Mouse (Mus musculus): ENCODE measurements around the gene Efnb3.
"Not testable (repeated sequence)": the region's sequence is repeated elsewhere in the genome, so short reads cannot be mapped to it uniquely, and the experiment has no call there.

The Efnb3 gene

DNA sequence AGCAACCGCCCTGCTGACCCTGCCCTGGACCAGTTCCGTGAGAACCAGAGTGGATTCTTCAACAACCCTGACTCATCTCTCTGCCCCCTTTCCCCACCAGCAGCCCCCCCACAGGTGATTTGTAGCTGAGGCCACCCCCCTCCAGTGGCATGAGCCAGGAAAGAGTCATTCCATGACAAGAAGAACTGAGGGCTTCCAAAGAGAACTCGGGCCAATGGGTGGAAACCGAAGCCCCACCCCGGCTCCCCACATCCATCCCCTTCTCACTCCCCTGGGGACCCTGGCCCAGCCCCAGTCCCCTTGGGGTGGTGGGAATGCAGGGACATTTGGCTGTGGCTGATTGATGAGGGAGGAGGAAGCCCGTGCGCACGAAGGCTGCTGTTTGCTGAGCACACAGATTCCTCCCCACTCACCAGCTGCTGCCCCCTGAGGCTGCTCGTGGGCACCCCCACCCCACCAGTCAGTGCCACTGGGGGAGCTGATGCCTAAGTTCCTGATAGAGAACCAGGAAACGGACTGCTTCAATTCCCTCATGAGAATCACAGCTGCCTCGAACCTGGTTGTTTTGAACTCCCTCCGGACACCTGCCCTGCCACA is 10.8 kb downstream of the Efnb3 start, which contains the start of gene Dnah2:
Gene Dnah2 (minus strand): TSS at position 51 of the 597 bp plus-strand sequence.
- no peak for DNase-seq (ENCODE audit: low spot score in 2 of 2)

DNA sequence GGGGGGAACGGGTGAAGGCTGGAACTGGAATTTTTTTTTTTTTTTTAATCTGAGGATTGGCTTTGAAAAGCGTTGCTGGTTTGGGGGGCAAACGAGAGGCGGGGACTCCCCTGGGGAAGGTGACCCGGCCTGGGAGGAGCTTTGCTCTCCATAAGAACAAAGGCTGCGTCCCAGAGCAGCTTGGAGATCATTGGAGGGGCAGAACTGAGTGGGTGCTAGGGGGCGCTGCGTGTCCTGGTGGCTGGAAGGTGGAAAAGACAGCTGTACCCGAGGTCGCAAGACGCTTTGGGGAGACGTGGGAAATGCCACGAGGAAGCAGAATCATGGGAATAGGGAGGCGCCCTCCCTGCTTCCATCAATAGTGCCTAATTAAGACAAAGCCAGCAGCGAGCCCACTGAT is 12.9 kb downstream of the Efnb3 start:
- DNase-seq (ENCODE audit: low spot score in 2 of 2), result no peak

DNA sequence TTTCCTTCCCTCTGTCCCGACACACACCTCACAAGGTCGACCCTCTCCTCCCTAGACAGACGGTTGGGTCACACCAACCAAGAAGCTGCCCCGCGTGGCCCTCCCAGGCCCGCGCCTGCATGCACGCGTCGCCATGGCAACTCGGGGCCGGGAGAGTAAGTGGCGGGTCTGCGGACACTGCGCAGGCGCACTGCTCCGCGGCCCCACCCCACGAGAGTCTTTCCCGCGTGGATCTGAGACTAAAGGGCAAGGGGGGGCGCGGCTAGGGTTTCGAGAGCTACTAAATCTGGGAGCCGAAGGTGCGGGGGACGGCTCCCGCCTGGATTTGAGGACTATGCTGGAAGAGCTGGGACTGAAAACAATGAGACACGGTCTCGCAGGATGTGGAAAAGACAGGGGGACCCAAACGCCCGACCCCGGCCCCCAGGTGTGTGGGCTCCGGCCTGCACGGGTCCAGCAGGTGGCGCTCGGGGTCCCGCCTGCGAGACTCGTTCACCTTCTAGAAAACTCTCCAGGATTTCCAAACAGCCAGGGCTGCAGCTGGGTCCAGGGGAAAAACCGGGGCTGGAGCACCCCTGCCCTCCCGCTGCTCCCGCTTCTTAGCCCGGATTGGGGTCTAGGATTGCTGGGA is 13.5 kb downstream of the Efnb3 start:
- peak; percentile 75 to 80 for DNase-seq (ENCODE audit: low spot score in 2 of 2)

DNA sequence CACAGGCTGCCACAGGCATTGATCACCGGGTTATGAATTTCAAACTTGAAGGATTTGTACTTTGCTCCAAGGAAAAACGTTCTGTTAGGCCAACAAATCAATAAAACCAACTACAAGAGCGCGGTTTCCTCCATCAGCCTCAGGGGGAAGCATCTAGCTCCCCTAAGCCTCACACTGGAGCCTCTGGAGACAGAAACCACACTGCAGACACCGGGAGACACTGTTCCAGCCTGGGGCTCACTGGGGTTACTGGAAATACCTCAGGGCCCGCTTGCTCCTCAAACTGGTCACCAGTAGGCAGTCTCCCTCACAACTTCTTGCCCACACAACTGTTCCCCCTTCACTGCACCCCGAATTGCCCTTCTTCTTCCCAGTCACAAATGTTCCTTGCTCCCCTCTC is 14.0 kb downstream of the Efnb3 start:
- no peak for DNase-seq (ENCODE audit: low spot score in 2 of 2)

DNA sequence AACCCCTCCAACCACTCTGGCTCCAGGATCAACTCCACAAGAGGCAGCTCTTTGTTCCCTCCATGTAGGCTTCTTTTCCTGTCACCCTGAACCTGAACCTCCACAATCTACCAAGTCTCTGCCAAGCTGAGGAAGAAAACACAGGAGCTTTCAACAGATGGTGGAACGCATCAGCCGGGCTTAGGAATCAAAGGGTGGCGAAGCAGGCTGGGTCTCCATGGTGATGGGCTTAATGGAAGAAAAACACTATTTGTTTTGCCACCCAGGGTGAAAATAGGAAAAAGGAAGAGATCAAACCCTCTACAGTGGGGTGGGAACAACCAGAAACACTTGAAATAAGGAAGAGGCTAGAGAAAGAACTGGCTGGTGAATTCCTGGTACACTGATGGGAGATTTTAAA is 16.4 kb downstream of the Efnb3 start:
- DNase-seq (ENCODE audit: low spot score in 2 of 2), result no peak

DNA sequence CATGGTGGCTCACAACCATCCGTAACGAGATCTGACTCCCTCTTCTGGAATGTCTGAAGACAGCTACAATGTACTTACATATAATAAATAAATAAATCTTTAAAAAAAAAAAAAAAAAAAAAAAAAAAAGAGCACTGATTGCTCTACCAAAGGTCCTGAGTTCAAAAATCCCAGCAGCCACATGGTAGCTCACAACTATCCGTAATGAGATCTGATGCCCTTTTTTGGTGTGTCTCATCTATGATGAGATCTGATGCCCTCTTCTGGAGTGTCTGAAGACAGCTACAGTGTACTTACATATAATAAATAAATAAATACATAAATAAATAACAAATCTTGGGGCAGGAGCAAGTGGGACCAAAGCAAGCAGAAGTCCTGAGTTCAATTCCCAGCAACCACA is 18.3 kb downstream of the Efnb3 start:
- not testable (repeated sequence) for DNase-seq (ENCODE audit: low spot score in 2 of 2)

DNA sequence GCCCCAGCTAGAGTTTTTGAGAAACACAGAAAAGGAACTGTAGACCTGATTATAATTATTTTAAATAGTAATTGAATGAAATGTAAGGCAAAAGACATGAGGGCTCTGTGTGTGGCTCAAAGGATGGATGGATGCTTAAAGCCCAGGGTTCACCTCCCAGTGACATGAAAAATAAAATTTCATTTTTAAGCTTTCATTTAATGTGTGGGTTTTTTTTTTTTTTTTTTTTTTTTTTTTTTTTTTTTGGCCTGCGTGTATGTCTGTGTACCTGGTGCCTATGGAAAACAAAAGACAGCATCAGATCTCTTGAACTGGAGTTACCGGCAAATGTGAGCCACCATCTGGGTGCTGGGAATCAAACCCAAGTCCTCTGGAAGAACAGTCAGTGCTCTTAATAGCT is 19.3 kb downstream of the Efnb3 start:
- DNase-seq (ENCODE audit: low spot score in 2 of 2), result no peak

DNA sequence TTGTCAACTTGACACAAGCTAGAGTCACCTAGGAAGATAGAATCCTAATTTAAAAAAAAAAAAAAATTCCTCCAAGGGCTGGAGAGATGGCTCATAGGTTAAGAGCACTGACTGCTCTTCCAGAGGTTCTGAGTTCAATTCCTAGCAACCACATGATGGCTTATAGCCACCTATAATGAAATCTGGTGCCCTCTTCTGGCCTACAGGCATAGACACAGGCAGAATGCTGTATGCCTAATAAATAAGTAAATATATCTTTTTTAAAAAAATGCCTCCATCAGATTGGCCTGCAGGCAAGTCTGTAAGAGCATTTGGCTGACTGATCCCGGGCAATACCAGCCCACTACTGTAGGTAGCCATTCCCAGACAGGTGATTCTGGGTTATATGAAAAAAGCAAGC is 25.0 kb downstream of the Efnb3 start:
- DNase-seq (ENCODE audit: low spot score in 2 of 2), result no peak

DNA sequence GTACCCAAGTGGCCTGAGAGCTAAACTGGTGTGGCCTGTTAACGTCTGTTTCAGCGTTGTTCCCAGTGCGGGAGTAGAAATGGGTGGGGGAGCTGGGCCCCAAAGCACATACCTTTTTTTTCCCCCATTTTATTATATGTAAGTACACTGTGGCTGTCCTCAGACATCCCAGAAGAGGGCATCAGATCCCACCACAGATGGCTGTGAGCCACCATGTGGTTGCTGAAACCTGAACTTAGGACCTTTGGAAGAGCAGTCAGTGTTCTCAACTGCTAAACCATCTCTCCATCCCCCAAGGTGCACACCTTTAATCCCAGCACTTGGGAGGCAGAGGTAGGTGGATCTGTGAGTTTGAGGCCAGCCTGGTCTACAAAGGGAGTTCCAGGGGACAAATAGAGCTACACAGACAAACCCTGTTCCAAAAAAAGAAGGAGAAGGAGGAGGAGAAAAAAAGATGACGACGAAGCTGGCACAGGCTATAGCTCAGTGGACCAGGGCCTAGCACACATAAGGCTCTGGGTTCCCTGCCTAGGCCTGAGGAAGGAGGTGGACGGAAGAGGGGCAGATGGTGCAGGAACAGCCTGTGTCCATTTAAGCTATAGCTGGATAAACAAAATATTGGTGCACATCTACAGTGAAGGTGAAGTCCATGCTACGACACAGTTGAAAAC is 27.4 kb downstream of the Efnb3 start:
- DNase-seq (ENCODE audit: low spot score in 2 of 2), result no peak

DNA sequence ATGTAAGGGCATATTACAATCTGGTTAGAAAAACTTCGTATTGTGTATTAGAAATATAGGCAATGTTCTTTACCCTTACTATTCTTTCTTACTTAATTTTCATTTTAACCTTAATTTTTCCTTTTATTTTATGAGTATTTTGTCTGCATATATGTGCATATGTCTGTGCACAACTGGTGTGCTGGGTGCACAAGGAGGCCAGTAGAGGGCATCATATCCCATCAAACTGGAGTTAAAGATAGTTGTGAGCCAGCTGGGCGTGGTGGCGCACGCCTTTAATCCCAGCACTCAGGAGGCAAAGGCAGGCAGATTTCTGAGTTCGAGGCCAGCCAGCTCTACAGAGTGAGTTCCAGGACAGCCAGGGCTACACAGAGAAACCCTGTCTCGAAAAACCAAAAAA is 29.2 kb downstream of the Efnb3 start:
- not testable (repeated sequence) for DNase-seq (ENCODE audit: low spot score in 2 of 2)

DNA sequence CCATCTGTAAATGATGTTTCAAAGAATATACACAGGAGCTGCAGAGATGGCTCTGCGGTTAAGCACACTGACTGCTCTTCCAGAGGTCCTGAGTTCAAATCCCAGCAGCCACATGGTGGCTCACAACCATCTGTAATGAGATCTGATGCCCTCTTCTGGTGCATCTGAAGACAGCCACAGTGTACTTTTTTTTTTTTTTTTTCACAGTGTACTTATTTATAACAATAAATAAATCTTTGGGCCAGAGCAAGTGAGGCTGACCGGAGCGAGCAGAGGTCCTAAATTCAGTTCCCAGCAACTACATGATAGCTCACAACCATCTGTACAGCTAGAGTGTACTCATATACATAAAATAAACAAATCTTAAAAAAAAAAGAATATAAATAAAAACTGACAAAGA is 29.7 kb downstream of the Efnb3 start:
- DNase-seq (ENCODE audit: low spot score in 2 of 2), result not testable (repeated sequence)

DNA sequence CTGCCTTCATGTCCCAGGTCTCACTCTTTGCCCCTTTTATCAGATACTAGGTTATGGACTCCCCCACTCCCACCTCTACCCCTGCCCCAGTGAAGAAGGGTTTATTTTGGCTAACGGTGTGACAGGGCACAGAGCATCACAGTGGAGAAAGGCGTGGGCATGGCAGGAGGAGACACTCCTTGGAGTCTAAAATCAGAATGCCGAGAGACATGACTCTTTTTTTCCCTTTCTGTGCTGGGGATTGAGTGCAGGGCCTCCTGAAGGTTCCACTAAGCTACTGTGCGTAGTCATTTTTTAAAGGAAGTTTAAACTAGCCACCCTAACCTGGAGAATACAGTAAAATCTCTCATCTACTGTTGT is 32.0 kb downstream of the Efnb3 start:
- no peak for DNase-seq (ENCODE audit: low spot score in 2 of 2)

DNA sequence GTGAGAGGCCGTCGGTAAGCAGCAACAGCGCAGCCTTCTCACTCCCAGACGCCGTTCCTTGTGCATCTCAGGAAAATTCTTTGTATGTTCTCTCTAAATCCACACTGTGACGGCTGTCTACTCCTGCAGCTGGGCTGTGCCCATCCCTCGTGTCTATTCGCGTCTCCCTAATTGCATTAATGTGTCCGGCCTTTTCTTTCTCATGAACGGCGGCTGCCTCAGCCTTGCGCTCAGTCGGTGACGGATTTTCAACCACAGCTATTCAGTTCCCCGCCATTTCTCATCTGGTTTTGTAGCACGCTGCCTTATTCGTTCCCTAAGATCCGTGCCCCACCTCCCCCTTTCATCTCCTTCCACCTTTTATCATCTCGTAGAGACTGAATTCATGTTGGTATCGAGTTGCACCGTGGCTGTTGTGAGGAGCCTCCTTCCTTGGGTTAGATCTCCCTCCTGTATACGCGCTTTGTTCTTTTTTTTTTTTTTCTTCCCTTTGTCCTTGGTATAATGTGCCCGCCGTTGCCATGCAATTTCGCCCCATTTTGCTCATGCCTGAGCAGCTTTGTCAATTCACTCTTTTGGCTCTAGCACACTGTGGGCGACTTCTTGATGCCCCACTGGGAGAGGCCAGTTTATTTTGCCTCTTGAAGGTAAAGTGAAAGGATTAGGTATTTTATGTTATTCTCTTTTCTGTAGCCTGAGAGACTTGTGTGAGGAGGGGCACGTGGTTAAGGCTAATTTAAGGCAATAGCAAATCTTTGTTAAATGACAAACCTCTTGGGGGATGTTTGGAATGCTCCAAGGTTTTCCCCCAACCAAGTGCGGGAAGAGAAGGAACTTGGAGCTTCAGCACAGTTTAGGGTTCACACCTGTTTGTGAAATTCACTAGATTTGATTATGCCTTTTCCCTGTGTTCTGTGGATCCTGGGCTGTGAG is 32.6 kb downstream of the Efnb3 start:
- peak in 1 of 2 experiments; percentile 38 for DNase-seq (ENCODE audit: low spot score in 2 of 2)

DNA sequence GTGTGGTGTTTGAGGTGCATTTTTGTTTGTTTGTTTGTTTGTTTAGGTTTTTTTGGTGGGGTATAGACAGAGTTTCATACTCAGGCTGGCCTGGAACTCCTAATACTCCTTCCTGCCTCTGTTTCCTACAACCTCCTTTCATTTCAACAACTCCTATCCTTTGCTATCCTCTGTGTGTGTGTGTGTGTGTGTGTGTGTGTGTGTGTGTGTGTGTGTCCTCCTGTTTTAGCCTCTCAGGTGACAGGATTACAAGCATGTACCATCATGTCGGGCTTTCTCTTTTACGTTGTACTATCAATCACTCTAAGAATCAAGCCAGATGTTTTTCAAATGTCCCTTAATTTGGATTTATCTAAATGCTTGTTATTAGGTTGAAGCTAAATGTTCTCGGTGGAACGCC is 33.4 kb downstream of the Efnb3 start:
- DNase-seq (ENCODE audit: low spot score in 2 of 2), result no peak

DNA sequence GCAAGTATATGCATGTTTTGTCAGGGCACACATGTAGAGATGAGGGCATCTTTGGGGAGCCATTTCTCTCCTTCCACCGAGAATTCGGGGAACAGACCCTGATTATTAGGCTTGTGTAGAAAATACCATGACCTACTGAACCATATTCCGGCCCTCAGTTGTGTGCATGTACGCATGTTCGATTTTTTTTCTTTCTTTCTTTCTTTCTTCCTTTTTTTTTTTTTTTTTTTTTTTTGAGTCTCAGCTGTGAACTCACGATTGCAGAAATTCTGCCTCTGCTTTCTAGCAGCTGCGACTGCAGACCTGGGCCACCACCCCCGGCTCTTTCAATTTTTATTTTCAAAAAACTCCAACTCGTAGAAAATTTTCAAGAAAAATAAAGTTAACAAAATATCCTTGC is 34.3 kb downstream of the Efnb3 start:
- no peak for DNase-seq (ENCODE audit: low spot score in 2 of 2)

DNA sequence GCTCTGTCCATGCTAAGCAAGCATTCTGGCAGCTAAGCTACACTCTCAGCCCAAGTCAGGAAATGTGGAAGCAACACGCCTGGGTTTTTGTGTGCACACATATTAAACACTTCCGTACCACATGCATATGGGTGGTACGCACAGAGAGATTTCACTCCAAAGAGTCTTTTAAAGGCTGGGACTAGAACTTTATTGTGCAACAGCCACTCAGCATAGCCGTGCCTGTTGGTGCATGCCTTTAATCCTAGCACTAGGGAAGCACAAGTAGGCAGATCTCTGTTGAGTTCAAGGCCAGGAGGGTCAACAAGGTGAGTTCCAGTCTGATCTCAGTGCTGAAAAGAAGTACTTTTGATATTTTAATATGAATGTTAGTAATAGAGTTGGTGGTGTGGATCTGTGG is 36.4 kb downstream of the Efnb3 start:
- DNase-seq (ENCODE audit: low spot score in 2 of 2), result no peak

DNA sequence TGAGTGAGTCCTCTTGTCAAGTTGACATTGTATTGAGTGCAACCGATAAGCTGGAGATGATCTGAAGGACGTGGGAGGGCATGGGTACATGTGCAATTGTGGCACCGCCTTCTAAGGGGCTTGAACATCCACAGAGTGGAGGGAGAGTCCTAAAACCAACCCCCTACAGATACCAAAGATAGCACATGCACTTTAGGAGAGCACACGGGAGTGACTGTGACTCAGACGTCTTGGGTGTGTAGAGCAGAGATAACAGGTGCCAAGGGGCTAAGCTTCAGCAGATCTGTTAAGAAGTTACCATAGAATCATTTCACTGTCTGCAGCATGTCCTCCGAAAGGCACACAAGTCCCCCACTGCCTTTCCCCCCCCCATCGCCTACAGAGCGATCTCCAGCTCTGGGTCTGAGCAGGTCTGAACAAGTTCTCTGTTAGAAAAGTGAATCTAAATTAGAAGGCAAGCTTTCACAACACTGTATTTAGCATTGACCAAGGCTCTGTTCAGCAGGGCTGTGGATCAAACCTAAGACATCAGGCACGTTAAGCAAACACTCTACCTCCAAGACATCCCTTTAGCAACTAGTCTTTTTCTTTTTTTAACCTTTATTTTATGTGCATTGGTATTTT is 38.4 kb downstream of the Efnb3 start:
- DNase-seq (ENCODE audit: low spot score in 2 of 2), result no peak

DNA sequence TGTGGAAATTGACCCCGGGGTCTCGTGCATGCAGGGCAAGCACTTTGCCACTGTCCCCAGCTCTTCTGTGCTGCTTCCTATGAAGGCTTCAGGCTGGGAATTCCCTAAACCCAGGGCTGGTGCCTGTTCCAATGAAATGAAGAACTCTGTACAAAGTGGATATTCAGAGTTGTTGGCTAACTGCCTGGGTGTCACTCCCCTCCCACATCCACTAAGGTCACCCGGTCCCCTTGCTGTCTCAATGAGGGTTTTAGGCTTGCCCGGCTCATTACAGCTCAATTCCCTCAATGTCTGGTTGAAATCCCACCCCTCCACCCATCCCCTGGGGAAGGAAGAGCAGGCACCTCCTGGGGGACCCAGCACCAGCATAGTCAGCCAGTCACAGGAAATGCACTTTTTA is 40.0 kb downstream of the Efnb3 start:
- no peak for DNase-seq (ENCODE audit: low spot score in 2 of 2)

DNA sequence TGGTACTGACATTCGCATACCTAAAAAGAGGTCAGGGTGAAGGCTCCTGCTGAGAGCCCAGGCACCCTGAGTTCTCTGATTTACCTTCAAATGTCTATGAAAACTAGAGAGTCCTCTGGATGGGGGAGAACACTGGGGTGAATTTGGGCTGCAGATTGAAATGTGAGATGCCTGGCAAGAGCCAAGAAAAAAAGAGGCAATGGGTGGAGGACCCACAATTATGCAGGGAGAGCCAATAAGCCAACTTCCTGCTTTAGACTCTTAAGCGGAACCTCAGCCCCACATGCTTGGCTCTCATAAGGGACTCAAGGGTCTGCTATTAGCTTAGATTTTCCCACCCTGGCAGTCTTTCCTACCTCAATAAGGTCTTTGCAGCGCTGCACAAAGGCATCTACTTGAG is 43.3 kb downstream of the Efnb3 start:
- no peak for DNase-seq (ENCODE audit: low spot score in 2 of 2)

DNA sequence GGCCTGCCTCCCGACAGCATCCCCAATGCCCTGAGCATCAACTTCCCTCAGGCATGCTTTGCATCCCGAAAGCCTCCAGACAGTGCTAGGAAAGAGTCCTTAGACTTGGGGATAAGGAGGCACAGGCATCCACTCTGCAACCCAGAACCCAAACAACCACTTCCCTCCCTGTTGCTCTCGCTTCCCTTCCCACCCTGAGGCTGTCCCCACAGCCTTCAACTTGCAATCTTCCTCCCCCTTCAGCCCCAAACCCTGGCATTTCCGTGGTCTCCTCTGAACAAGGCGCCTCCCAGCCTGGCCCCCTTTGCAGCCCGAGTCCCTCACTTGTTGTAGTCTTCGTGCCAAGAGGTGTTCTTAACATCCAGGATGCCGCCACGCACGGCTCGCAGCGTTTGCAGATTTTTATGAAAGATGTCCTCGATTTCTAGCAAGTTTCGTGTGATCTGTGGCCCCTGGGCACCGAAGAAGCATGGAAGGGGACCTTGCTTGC is 43.8 kb downstream of the Efnb3 start:
- DNase-seq (ENCODE audit: low spot score in 2 of 2), result no peak

DNA sequence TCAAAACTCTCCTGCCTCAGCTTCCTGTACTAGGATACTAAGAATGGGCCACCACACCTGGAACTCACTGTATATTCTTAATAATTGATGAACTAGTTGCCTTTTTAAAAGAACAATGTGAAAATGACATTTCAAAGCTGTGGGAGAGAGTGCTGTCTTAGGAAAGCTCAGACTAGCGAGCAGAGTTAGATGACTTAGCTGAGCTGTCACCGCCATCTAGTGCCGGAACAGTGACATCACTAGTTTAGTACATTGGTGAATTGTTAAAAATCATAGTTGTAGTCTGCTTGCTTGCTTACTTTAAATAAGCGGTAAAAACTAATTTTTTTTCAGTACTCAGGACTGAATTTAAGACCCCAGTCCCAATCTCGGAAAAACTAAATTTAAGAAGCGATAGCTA is 46.2 kb downstream of the Efnb3 start:
- DNase-seq (ENCODE audit: low spot score in 2 of 2), result peak; percentile 53 to 59
